Mouse (Mus musculus) myocyte (in vitro differentiated cells): ENCODE measurements around the gene Plxnb2. TPM values are rescaled to one million over a fixed set of nuclear protein-coding genes. Genes with fewer than 3 reads are reported as not detected.
A peak's percentile ranks its signal among the peaks of the same experiment; 100 is the strongest.

Experiments used
- H3K27me3 ChIP-seq: one replicate; pipeline ENCODE4 v1.6.1; 2011; ENCODE audit not compliant: control insufficient read depth, insufficient read depth, insufficient read length
- H3K36me3 ChIP-seq: one replicate; pipeline ENCODE4 v1.6.1; 2011; ENCODE audit not compliant: control insufficient read depth, insufficient read depth
- H3K4me2 ChIP-seq: one replicate; pipeline ENCODE4 v1.6.1; 2011; ENCODE audit warnings: low read depth, control low read depth
- H3K4me3 ChIP-seq: one replicate; pipeline ENCODE4 v1.5.1; 2011; ENCODE audit warnings: mild to moderate bottlenecking, control low read depth, moderate library complexity
- H3K79me2 ChIP-seq: one replicate; pipeline ENCODE4 v1.6.1; 2011; ENCODE audit not compliant: control insufficient read depth, insufficient read depth
- H3ac ChIP-seq: one replicate; pipeline ENCODE4 v1.6.1; 2011; ENCODE audit not compliant: control insufficient read depth, insufficient read length
- CEBPB ChIP-seq: IDR thresholded peaks from 2 replicates; pipeline ENCODE4 v1.6.1; 2011; ENCODE audit warnings: mild to moderate bottlenecking, moderate library complexity; ENCODE audit not compliant: poor library complexity, insufficient read depth, severe bottlenecking
- E2F4 ChIP-seq: IDR thresholded peaks from one replicate; pipeline ENCODE4 v1.6.1; 2011; ENCODE audit warnings: mild to moderate bottlenecking, control low read depth, moderate library complexity; ENCODE audit not compliant: insufficient read depth
- MAX ChIP-seq: IDR thresholded peaks from one replicate; pipeline ENCODE4 v1.6.1; 2011; ENCODE audit warnings: low read depth, mild to moderate bottlenecking, control low read depth
- MYOD1 ChIP-seq, 3 experiments: IDR thresholded peaks; one replicate each; pipeline ENCODE4 v1.6.1; 2011; ENCODE audit warnings: control low read depth in 2 of 3, low read depth in 2 of 3, mild to moderate bottlenecking in 2 of 3, moderate library complexity in 1 of 3; ENCODE audit not compliant: insufficient read length in 2 of 3, control insufficient read depth in 1 of 3
- MYOG ChIP-seq, 3 experiments: IDR thresholded peaks; one replicate each; pipeline ENCODE4 v1.6.1; 2011; ENCODE audit warnings: control low read depth in 2 of 3, low read depth in 2 of 3, mild to moderate bottlenecking in 2 of 3; ENCODE audit not compliant: insufficient read length in 2 of 3, control insufficient read depth in 1 of 3, insufficient read depth in 1 of 3
- POLR2A ChIP-seq: IDR thresholded peaks from one replicate; pipeline ENCODE4 v1.6.1; 2011; ENCODE audit warnings: low read depth, mild to moderate bottlenecking, control low read depth, moderate library complexity; ENCODE audit not compliant: insufficient read length
- POLR2AphosphoS2 ChIP-seq: IDR thresholded peaks from one replicate; pipeline ENCODE4 v1.6.1; 2011; ENCODE audit warnings: low read depth, control low read depth; ENCODE audit not compliant: insufficient read length
- REST ChIP-seq: IDR thresholded peaks from one replicate; pipeline ENCODE4 v1.6.1; 2011; ENCODE audit warnings: mild to moderate bottlenecking, control low read depth, moderate library complexity; ENCODE audit not compliant: insufficient read depth, insufficient read length
- SRF ChIP-seq: IDR thresholded peaks from one replicate; pipeline ENCODE4 v1.6.1; 2011; ENCODE audit warnings: low read depth; ENCODE audit not compliant: control insufficient read depth, insufficient read length
- TCF12 ChIP-seq: IDR thresholded peaks from one replicate; pipeline ENCODE4 v1.6.1; 2011; ENCODE audit warnings: mild to moderate bottlenecking, control low read depth; ENCODE audit not compliant: poor library complexity, insufficient read depth, severe bottlenecking
- TCF3 ChIP-seq: IDR thresholded peaks from one replicate; pipeline ENCODE4 v1.6.1; 2011; ENCODE audit warnings: low read depth, control low read depth; ENCODE audit not compliant: insufficient read length
- USF1 ChIP-seq: IDR thresholded peaks from one replicate; pipeline ENCODE4 v1.6.1; 2011; ENCODE audit warnings: low read depth, mild to moderate bottlenecking, control low read depth, moderate library complexity
- polyA plus RNA-seq: library from polyadenylated mRNA; unstranded; fragments of >200 nt; fragmentation: generic; extraction: Trizol; gene quantifications from one replicate; pipeline ENCODE4 v1.2.1, GENCODE M21; 2012; ENCODE audit warnings: missing spikeins

Plxnb2 gene
- polyA plus RNA-seq, 1 experiment = 278 TPM

DNA sequence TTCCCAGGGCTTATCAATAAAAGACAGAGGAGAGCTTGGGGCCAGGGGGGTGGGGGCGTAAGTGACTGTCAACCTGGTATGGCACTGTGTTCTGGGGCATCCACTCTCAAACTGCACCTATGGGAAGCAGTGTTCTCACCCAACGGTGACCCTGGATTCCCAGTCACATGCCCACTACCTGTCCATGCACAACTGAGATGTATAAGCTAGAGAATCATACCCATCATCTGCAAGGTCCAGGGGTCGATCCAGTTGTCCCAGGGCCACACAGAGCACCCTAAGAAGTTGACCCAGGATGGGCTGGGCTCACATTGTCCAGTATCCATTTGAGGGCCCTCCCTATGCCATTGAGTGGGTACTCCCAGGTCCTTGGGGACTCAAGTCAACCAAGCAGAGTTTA lies 56.3 kb downstream of the Plxnb2 start:
- no peaks in the 10 kb centered on the region for H3K27me3 ChIP-seq
- H3K79me2 ChIP-seq = peaks cover 34% of the 10 kb centered on the region
- no peak overlapping the region for H3K4me2 ChIP-seq
- no peak overlapping the region for H3ac ChIP-seq
- H3K36me3 ChIP-seq = peaks cover 18% of the 10 kb centered on the region
- H3K4me3 ChIP-seq = no peak overlapping the region
- TF ChIP-seq MYOG (IDR thresholded peaks at IDR 0.05; ENCODE audit: control insufficient read depth in 1 of 3, insufficient read depth in 1 of 3, insufficient read length in 2 of 3, low read depth in 2 of 3) (no peak), MAX (no peak), REST (no peak), E2F4 (no peak), POLR2AphosphoS2 (no peak), SRF (no peak), MYOD1 (IDR thresholded peaks at IDR 0.05; ENCODE audit: control insufficient read depth in 1 of 3, insufficient read length in 2 of 3, low read depth in 2 of 3) (no peak), POLR2A (no peak), USF1 (no peak), CEBPB (no peak), TCF12 (no peak), TCF3 (no peak)

DNA sequence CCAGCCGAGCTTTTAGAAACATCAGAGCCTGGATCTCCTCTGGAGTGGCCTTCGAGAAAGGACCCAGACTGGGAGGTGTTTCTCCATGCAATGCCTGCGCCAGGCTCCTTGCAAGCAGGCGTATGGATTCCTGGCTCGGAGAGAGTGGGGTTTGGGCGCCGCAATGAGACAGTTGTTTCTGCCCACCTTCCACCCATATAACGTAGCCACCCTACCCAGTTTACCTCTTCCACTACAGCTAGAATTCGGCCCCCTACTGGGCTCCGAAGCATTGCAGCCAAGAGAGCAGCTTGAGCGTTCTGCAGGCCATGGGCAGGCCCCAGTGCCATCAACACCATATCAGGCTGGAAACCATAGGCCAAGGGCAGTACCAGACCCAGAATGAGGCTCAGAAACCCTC lies 57.0 kb downstream of the Plxnb2 start:
- Histone ChIP-seq H3K79me2 (peaks cover 38% of the 10 kb centered on the region), H3K27me3 (no peaks in the 10 kb centered on the region), H3K36me3 (peaks cover 18% of the 10 kb centered on the region), H3K4me2 (peak overlapping the region; percentile 73), H3K4me3 (peak overlapping the region; percentile 91), H3ac (no peak overlapping the region)
- TF ChIP-seq POLR2AphosphoS2 (no peak), MAX (no peak), USF1 (no peak), POLR2A (no peak), REST (no peak), E2F4 (no peak)

DNA sequence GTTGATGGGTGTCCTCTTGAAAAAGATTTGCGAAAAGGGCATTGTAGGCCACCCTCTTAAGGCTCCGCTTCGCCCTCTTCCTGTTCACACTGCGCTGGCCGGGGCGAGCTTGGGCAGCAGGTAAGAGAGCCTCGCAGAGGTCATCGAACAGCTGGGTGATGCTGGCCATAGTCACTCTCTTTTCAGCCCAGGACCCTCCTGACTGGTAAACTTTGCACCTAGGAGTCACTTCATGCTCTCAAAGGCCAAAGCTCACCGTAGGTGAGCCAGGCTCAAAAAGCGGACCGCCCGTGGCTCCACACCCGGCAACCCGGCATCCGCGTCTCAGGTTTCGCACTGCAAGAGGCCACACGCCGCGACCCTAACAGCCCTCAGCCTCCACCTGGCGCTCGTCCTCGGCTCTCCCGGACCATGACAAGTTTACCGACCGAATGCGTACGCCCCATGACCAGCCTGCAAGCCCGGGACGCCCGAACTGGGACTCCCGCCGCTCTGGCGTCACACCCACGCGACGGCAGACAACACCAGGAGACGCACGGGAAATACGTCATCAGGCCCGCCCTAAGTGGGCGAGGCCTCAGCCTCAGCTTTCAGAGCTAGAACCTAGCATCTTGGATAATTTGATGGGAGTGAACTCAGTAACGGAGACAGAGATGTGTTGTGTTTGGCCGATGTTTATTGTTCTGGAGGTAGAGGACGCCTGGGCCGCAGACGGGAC lies 57.8 kb downstream of the Plxnb2 start, which contains the start of gene Tubgcp6:
TSS of gene Tubgcp6 (minus strand) at position 464 of the 718 bp plus-strand sequence.
- peaks cover 45% of the 10 kb centered on the region for H3K79me2 ChIP-seq
- no peak for TF ChIP-seq MYOD1 (IDR thresholded peaks at IDR 0.05; ENCODE audit: control insufficient read depth in 1 of 3, insufficient read length in 2 of 3, low read depth in 2 of 3)
- peak; percentile 96 for TF ChIP-seq SRF
- no peak for TF ChIP-seq REST
- peak in 1 of 3 experiments; percentile 45 for TF ChIP-seq MYOG (IDR thresholded peaks at IDR 0.05; ENCODE audit: control insufficient read depth in 1 of 3, insufficient read depth in 1 of 3, insufficient read length in 2 of 3, low read depth in 2 of 3)
- TF ChIP-seq TCF12 = no peak
- TF ChIP-seq CEBPB = no peak
- peak; percentile 96 for TF ChIP-seq POLR2AphosphoS2
- TF ChIP-seq USF1 = no peak
- TF ChIP-seq POLR2A = peak; percentile 94
- TF ChIP-seq TCF3 = no peak
- no peak for TF ChIP-seq MAX
- TF ChIP-seq E2F4 = peak; percentile 91
- peaks cover 22% of the 10 kb centered on the region for H3K36me3 ChIP-seq
- peak within 1 kb of the TSS; percentile 51 for H3ac ChIP-seq
- H3K27me3 ChIP-seq = no peaks in the 10 kb centered on the region
- peak within 1 kb of the TSS; percentile 97 for H3K4me2 ChIP-seq
- peak within 1 kb of the TSS; percentile 91 for H3K4me3 ChIP-seq

DNA sequence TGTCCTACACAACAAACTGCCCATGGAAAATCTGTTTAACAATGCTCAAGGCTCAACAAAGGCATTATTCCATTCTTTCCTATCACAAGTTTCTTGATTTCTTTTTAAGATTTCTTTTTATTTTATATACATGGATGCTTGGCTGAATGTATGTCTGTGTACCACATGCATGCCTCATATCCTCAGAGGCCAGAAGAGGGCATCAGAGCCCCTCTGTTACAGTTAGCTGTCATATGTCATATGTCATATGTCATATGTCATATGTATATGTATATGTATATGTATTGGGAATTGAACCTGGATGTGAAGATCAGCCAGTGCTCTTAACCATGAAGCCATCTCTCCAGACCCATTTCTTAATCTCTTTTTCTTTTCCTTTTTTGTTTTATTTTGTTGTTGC lies 62.6 kb downstream of the Plxnb2 start:
- no peaks in the 10 kb centered on the region for H3K27me3 ChIP-seq
- H3ac ChIP-seq = no peak overlapping the region
- H3K36me3 ChIP-seq = peaks cover 46% of the 10 kb centered on the region
- peaks cover 50% of the 10 kb centered on the region for H3K79me2 ChIP-seq
- H3K4me2 ChIP-seq = no peak overlapping the region
- no peak overlapping the region for H3K4me3 ChIP-seq
- no peak for TF ChIP-seq TCF3
- no peak for TF ChIP-seq TCF12
- no peak for TF ChIP-seq POLR2AphosphoS2
- no peak for TF ChIP-seq REST
- TF ChIP-seq MYOD1 (IDR thresholded peaks at IDR 0.05; ENCODE audit: control insufficient read depth in 1 of 3, insufficient read length in 2 of 3, low read depth in 2 of 3) = no peak
- no peak for TF ChIP-seq POLR2A
- TF ChIP-seq SRF = no peak
- no peak for TF ChIP-seq E2F4
- no peak for TF ChIP-seq USF1
- no peak for TF ChIP-seq MAX
- TF ChIP-seq CEBPB = no peak
- no peak for TF ChIP-seq MYOG (IDR thresholded peaks at IDR 0.05; ENCODE audit: control insufficient read depth in 1 of 3, insufficient read depth in 1 of 3, insufficient read length in 2 of 3, low read depth in 2 of 3)
